Mouse (Mus musculus): ENCODE measurements at regions not wholly inside any gene's neighbourhood (a gene's known extent, or its start where the extent isn't known, plus 50 kb on each side); places are given as distances from the start of the nearest gene placed in this dataset.

DNA sequence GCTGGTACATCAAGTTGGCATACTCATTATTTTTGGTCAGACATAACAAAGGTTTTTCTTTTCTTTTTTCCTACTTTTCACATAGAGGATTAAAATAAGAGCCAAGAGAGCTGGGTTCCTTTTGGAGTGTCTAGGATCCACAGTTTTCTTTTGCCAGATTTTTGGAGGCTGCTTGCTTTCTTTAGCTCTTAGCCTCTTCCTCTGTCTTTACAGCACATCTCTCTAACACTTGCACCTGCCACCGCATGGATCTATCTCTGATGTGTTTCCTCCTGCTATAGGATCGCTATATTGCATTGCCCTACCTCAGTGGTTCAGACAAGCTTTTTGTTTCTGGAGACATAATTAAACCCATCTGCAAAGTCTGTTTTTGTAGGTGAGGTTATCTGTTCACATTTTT lies 339.9 kb downstream of the Rpl10l start:
- H3K36me3 ChIP-seq (ENCODE audit: control insufficient read depth, insufficient read depth, low read length), result no peaks in the 10 kb centered on the region
- H3K4me3 ChIP-seq (ENCODE audit: low read depth, low read length), result no peak overlapping the region
- H3K9me3 ChIP-seq (ENCODE audit: control insufficient read depth, low read length), result no peaks in the 10 kb centered on the region
- DNase-seq (ENCODE audit: low spot score) (no peak), ATAC-seq (ENCODE audit: insufficient read depth, low FRiP score, low TSS enrichment) (no peak)
- H3K4me2 ChIP-seq (ENCODE audit: low read depth), result no peak overlapping the region
- no peak overlapping the region for H3K27ac ChIP-seq (ENCODE audit: low read depth, low read length)
- H3K27me3 ChIP-seq (ENCODE audit: control insufficient read depth, insufficient read depth, low read length), result no peaks in the 10 kb centered on the region
- no peak overlapping the region for H3K9ac ChIP-seq (ENCODE audit: low read length)
- no peaks in the 10 kb centered on the region for H3K4me1 ChIP-seq (ENCODE audit: control insufficient read depth, insufficient read depth, low read length)
- WGBS, result 92% methylated on average over 2 of the region's 2 CpGs

DNA sequence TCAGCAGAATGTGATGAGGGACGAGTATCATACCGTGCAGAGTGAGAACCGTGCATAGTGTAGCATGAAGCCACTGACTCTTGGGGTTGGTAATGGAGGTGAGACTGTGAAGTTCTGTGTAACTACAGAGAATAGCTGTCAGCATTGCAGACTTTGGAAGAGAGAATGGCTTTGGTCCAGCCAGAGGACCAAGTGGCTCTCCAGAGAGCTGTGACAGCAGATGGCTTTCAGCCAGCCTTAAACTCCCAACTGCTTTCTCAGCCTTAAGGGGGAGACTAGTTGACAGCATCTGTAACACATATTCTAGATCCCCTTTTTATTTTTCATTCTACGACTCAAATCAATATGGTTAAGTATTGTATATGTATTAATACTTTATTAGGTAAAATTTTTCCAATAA lies 342.0 kb downstream of the Rpl10l start:
- Histone ChIP-seq H3K27ac (ENCODE audit: low read depth, low read length) (no peak overlapping the region), H3K9me3 (ENCODE audit: control insufficient read depth, low read length) (no peaks in the 10 kb centered on the region), H3K4me3 (ENCODE audit: low read depth, low read length) (no peak overlapping the region), H3K27me3 (ENCODE audit: control insufficient read depth, insufficient read depth, low read length) (no peaks in the 10 kb centered on the region), H3K9ac (ENCODE audit: low read length) (no peak overlapping the region), H3K36me3 (ENCODE audit: control insufficient read depth, insufficient read depth, low read length) (no peaks in the 10 kb centered on the region), H3K4me1 (ENCODE audit: control insufficient read depth, insufficient read depth, low read length) (no peaks in the 10 kb centered on the region), H3K4me2 (ENCODE audit: low read depth) (no peak overlapping the region)
- no peak for ATAC-seq (ENCODE audit: insufficient read depth, low FRiP score, low TSS enrichment)
- WGBS, result 93% methylated on average over 4 of the region's 4 CpGs
- no peak for DNase-seq (ENCODE audit: low spot score)

DNA sequence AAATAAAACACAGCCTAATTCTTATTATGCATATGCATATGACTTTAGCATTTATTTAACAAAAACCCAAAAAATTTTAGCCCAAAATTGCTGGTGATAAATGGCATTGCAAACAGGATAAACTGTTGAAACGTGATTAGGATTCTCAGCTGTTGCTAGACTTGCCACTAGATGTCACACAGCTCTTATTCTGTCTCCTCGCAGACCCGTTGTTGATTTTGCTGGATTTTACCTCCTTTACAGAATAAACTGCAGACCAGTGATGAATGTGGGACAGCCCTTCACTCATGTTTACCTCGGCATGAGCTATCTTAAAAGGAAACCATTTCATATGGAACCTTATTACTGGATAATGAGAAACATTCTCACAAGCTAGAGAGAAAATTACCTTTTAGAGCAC lies 352.4 kb downstream of the Rpl10l start:
- Histone ChIP-seq H3K36me3 (ENCODE audit: control insufficient read depth, insufficient read depth, low read length) (no peaks in the 10 kb centered on the region), H3K27ac (ENCODE audit: low read depth, low read length) (no peak overlapping the region), H3K4me1 (ENCODE audit: control insufficient read depth, insufficient read depth, low read length) (no peaks in the 10 kb centered on the region), H3K4me2 (ENCODE audit: low read depth) (no peak overlapping the region), H3K9ac (ENCODE audit: low read length) (no peak overlapping the region), H3K4me3 (ENCODE audit: low read depth, low read length) (no peak overlapping the region), H3K9me3 (ENCODE audit: control insufficient read depth, low read length) (no peaks in the 10 kb centered on the region), H3K27me3 (ENCODE audit: control insufficient read depth, insufficient read depth, low read length) (no peaks in the 10 kb centered on the region)
- WGBS, result 41% methylated on average over 4 of the region's 4 CpGs
- no peak for DNase-seq (ENCODE audit: low spot score)
- ATAC-seq (ENCODE audit: insufficient read depth, low FRiP score, low TSS enrichment), result no peak

DNA sequence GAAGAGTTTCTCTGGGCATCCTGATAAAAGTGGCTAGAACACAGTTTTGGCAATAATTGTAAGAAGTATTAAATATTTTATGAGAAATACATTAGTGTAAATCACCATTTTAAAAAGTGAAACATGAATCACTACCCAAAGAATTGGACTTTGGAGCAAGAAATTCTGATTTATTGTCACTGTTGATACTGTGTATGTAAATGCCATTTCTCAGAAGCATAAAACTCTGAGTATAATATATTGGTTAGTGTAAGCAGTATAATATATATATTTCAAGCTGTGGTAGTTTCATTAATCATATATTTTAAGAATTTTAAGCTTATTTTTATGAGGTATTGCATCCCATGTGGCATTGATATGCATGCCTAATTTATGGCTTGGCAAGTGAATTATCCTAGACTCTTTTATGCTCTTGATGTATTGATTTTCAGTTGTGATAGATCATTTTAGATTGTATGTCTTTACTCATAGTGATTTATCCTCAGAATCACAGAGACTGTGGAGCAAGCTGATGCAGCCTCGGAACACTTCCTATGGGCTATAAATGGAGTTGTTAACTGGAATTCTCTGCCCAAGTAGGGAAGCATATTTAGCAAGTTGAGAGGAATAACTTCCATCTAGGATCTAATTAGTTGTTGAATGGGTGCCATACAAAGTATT lies 354.4 kb downstream of the Rpl10l start:
- Histone ChIP-seq H3K27me3 (ENCODE audit: control insufficient read depth, insufficient read depth, low read length) (no peaks in the 10 kb centered on the region), H3K9me3 (ENCODE audit: control insufficient read depth, low read length) (no peaks in the 10 kb centered on the region), H3K4me1 (ENCODE audit: control insufficient read depth, insufficient read depth, low read length) (no peaks in the 10 kb centered on the region), H3K4me2 (ENCODE audit: low read depth) (no peak overlapping the region), H3K27ac (ENCODE audit: low read depth, low read length) (no peak overlapping the region), H3K9ac (ENCODE audit: low read length) (no peak overlapping the region), H3K36me3 (ENCODE audit: control insufficient read depth, insufficient read depth, low read length) (no peaks in the 10 kb centered on the region), H3K4me3 (ENCODE audit: low read depth, low read length) (no peak overlapping the region)
- no peak for DNase-seq (ENCODE audit: low spot score)
- ATAC-seq (ENCODE audit: insufficient read depth, low FRiP score, low TSS enrichment), result peak; percentile 29; the same call in 1 of the 2 replicates
- WGBS, result 66% methylated on average over 1 of the region's 1 CpGs

Data from neural tube, embryonic 11.5 days (tissue).